Mouse (Mus musculus): ENCODE data around the gene Olfr1410. TPM values are rescaled to one million over a fixed set of nuclear protein-coding genes. Genes with fewer than 3 reads are reported as not detected.

Gene Olfr1410
- polyA plus RNA-seq, 1 experiment from 2014 or later = not detected

- no peaks in the 10 kb centered on the region for H3K79me2 ChIP-seq (ENCODE audit: inconsistent target)
- no peak overlapping the region for H3K27ac ChIP-seq
- no peak overlapping the region for H3K4me3 ChIP-seq (ENCODE audit: inconsistent target)
- 6% methylated on average over 10 of the region's 10 CpGs for WGBS (ENCODE audit: missing documents)
- no peaks in the 10 kb centered on the region for H3K36me3 ChIP-seq (ENCODE audit: inconsistent target)
These were observed 42.6 kb downstream of the Olfr1410 start for GRCm38 (mm10) chr1:92648197-92648596.

DNA sequence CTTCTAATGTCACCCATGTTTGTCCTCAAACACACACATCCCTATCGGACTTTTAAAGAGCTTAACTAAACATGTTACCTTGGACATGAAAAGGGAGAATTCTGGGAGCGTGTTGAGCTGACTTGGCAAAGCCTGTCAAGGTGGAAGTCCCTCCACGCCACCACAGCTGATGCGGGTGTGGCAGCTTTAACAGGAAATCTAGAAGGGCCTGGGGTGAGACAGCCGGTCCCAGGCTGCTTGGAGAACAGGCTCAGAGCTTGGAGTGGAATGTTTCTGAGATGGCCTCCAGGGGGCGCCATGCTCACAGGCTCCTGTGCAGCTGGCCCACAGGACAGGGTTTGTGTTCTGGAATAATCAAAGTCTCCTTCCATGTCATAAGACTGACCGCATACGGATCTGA, 43.1 kb downstream of the Olfr1410 start, which contains the start of gene Otos:
Otos (minus strand) TSS at position 169 of the 400 bp plus-strand sequence.
- Histone ChIP-seq H3K36me3 (ENCODE audit: inconsistent target) (no peaks in the 10 kb centered on the region), H3K79me2 (ENCODE audit: inconsistent target) (no peaks in the 10 kb centered on the region), H3K4me3 (ENCODE audit: inconsistent target) (no peak within 1 kb of the TSS), H3K27ac (no peak within 1 kb of the TSS)
- WGBS (ENCODE audit: missing documents) = 25% methylated on average over 8 of the region's 8 CpGs

DNA sequence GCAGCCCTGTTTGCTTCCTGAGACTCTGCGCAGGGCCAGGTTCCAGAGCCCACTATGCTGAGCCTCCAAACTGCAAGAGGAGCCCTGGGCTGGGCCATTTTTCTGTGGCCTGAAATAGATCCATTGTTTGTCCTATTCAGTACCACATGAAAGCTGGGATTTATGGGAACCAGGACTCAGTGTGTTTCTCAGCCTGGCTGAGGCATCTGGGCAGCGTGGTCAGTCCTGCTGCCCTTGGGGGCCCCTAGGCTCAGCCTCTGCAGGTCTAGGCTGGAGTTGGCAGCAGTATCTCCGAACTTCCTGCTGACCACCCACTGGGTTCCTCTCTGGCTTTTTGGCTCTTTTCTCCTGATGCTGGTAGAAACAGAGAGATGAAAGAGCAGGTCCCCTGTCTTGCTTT, 45.9 kb downstream of the Olfr1410 start:
- Histone ChIP-seq H3K79me2 (ENCODE audit: inconsistent target) (no peaks in the 10 kb centered on the region), H3K36me3 (ENCODE audit: inconsistent target) (no peaks in the 10 kb centered on the region), H3K4me3 (ENCODE audit: inconsistent target) (no peak overlapping the region), H3K27ac (no peak overlapping the region)
- WGBS (ENCODE audit: missing documents) = 72% methylated on average over 3 of the region's 3 CpGs

DNA sequence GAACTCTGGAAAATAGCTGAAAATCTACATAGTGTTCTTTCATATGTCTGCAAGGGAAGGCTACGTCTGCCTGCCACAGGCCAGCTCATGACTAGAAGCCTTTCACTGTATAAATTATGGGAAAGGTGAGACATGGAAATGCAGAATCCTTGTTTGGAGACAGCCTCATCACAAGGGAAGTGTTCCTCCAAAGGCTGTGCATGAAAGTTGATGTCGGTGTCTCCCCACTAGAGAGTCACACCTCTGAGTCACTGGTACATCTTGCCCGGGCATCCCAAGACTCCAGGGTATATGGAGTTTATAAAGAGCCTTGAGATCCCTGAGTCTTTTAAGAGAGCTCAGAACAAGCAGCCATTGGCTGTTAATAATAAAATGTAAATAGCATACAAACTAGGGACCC, 47.6 kb downstream of the Olfr1410 start:
- Histone ChIP-seq H3K79me2 (ENCODE audit: inconsistent target) (no peaks in the 10 kb centered on the region), H3K4me3 (ENCODE audit: inconsistent target) (no peak overlapping the region), H3K27ac (no peak overlapping the region), H3K36me3 (ENCODE audit: inconsistent target) (no peaks in the 10 kb centered on the region)
- whole genome bisulfite sequencing (ENCODE audit: missing documents) = 90% methylated on average over 3 of the region's 3 CpGs

DNA sequence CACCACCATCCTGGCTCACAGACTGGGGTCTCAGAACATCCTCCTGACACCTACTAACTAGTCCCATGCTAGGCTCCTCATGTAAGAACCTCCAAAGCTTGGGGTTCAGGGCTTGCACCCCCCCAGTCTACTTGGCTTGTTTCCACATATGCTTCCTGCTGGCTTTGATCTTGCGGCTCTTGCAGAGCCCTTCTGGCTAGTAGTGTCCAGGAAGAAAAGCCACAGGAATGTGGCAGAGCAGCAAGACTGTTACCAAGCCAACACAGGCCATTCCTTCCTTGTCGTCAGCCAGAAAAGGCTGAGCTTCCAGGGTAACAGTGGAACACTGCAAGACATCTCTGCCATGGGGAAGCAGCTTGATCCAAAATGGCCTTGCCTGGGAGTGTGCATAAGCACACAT, 49.1 kb downstream of the Olfr1410 start:
- 53% methylated on average over 2 of the region's 2 CpGs for WGBS (ENCODE audit: missing documents)
- Histone ChIP-seq H3K27ac (no peak overlapping the region), H3K4me3 (ENCODE audit: inconsistent target) (no peak overlapping the region), H3K79me2 (ENCODE audit: inconsistent target) (no peaks in the 10 kb centered on the region), H3K36me3 (ENCODE audit: inconsistent target) (no peaks in the 10 kb centered on the region)

DNA sequence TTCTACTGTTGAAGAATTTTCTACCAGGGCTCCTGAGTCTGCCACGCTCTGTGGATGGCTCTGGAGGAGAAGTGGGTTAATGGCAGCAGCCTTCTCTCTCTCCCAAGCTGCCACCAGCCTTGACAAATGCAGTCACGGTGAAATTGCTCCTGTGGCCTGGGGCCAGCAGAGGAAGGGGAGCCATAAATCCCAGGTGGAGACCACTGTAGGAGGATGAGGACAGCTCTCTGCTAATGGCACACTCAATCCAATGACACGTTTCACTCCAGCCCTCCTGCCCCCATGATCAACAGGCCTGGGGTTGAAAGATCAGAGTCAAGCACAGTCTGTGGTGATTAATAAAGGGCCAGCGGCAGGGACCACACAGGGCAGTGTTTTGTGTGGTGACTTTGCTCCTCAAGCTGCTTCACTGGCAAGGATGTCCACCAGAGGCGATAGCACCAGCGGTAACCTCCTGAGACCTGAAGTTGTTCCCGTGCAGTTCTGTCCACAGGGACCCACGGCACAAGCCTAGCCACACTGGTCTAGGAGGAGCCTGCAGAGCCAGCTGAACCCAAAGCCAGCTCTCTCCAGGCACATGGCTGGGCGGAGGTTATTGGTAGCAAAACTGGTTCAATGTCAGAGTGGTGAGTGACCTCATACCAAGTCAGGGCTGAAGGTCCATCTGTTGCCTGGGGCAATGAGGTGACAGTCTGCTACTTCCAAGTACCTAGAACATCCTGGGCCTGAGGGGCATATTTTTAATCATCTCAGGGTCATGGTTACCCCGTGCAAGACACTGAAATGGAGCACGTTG, 51.6 kb downstream of the Olfr1410 start:
- Histone ChIP-seq H3K27ac (no peak overlapping the region), H3K79me2 (ENCODE audit: inconsistent target) (no peaks in the 10 kb centered on the region), H3K4me3 (ENCODE audit: inconsistent target) (no peak overlapping the region), H3K36me3 (ENCODE audit: inconsistent target) (no peaks in the 10 kb centered on the region)
- WGBS (ENCODE audit: missing documents) = 92% methylated on average over 10 of the region's 11 CpGs

- 12% methylated on average over 5 of the region's 5 CpGs for WGBS (ENCODE audit: missing documents)
- H3K27ac ChIP-seq = no peak overlapping the region
- no peaks in the 10 kb centered on the region for H3K36me3 ChIP-seq (ENCODE audit: inconsistent target)
These were observed 53.8 kb downstream of the Olfr1410 start for GRCm38 (mm10) chr1:92659392-92659791.

More at GRCm38 (mm10) chr1:92659392-92659791, 53.8 kb downstream of the Olfr1410 start:
- Histone ChIP-seq H3K79me2 (ENCODE audit: inconsistent target) (no peaks in the 10 kb centered on the region), H3K4me3 (ENCODE audit: inconsistent target) (no peak overlapping the region)

Other genes starting within 250 kb of the Olfr1410 start
- 60.6 to 72.4 TPM (median 71.0 TPM) in 3 replicates for gene Ndufa10, start 131.9 kb upstream of the Olfr1410 start, polyA plus RNA-seq (2018)
- not detected in 3 replicates for gene Olfr1416, start 120.7 kb upstream of the Olfr1410 start, polyA plus RNA-seq (2018)
- not detected in 3 replicates for gene Olfr1415, start 109.7 kb upstream of the Olfr1410 start, polyA plus RNA-seq (2018)
- not detected in 3 replicates for gene Olfr1414, start 87.1 kb upstream of the Olfr1410 start, polyA plus RNA-seq (2018)
- gene Olfr1413, start 34.5 kb upstream of the Olfr1410 start, polyA plus RNA-seq (2018) = not detected in 3 replicates
- gene Olfr1412, start 20.0 kb upstream of the Olfr1410 start, polyA plus RNA-seq (2018) = not detected in 3 replicates
- not detected in 3 replicates for gene Olfr1411, start 11.4 kb upstream of the Olfr1410 start, polyA plus RNA-seq (2018)
- not detected in 3 replicates for gene Olfr12, start 12.0 kb downstream of the Olfr1410 start, polyA plus RNA-seq (2018)
- gene Cops9, start 36.2 kb downstream of the Olfr1410 start, polyA plus RNA-seq (2018) = 112 to 471 TPM (median 428 TPM) in 3 replicates
- gene Otos, start 43.1 kb downstream of the Olfr1410 start, polyA plus RNA-seq (2018) = not detected in 3 replicates
- gene Gpc1, start 225.9 kb downstream of the Olfr1410 start, polyA plus RNA-seq (2018) = 0.30 to 2.0 TPM (median 0.53 TPM) in 3 replicates

Data from macrophage (primary cell).